Mouse (Mus musculus): ENCODE measurements around the gene Slc10a7. TPM values are rescaled to one million over a fixed set of nuclear protein-coding genes. Genes with fewer than 3 reads are reported as not detected.

Gene Slc10a7
- total and polyA plus RNA-seq, 3 experiments: 13.7 to 27.3 TPM; not detected in 1

DNA sequence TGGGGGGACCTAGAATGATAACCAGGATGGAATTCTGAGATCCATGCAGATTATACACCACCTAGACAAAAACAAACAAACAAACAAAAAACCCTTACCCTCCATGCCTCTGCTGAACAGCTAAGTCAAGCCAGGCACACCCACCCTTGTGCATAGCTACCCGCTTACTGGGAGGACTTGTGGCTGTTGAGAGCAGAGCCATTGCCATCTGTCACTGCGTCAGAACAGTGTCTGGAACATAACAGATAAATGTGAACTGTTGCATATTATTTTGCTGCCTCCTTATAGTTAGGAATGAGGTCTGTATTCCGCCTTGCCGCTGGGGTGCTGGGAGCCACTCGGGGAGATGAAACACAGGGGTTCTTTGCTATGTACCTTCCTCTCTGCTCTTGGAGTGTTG, 212.4 kb downstream of the Slc10a7 start:
- no peak for DNase-seq (ENCODE audit: low read depth, low spot score)
- no peaks in the 10 kb centered on the region for H3K9me3 ChIP-seq (replicated peaks; ENCODE audit: insufficient read depth, low read length)
- H3K27me3 ChIP-seq (ENCODE audit: control insufficient read depth in 1 of 2, insufficient read depth in 2 of 2, low read length in 2 of 2): no peaks in the 10 kb centered on the region
- no peaks in the 10 kb centered on the region for H3K4me1 ChIP-seq (ENCODE audit: control insufficient read depth in 1 of 2, insufficient read depth in 2 of 2, low read length in 2 of 2)
- H3K36me3 ChIP-seq (ENCODE audit: control insufficient read depth in 1 of 2, insufficient read depth in 2 of 2, low read length in 2 of 2): no peaks in the 10 kb centered on the region; a peak in 1 of 4 replicates
- no peak overlapping the region for H3K9ac ChIP-seq (ENCODE audit: control insufficient read depth, low read depth, low read length, poor library complexity, severe bottlenecking)
- no peak overlapping the region for H3K27ac ChIP-seq (ENCODE audit: control insufficient read depth, low read depth, low read length)
- H3K4me3 ChIP-seq (ENCODE audit: control insufficient read depth in 1 of 2, insufficient read depth in 1 of 2, low read depth in 2 of 2, low read length in 2 of 2): no peak overlapping the region
- no peaks in the 10 kb centered on the region for H3K79me2 ChIP-seq (ENCODE audit: control insufficient read depth, insufficient read depth, low read length, poor library complexity)
- no peak for TF ChIP-seq USF1 (IDR thresholded peaks at IDR 0.05; ENCODE audit: low read depth, low read length)
- no peak for TF ChIP-seq ELF1 (IDR thresholded peaks at IDR 0.05; ENCODE audit: low read depth, low read length)
- TF ChIP-seq ZMIZ1 (IDR thresholded peaks at IDR 0.05; ENCODE audit: low read depth, low read length): no peak
- TF ChIP-seq KAT2A (conservative IDR thresholded peaks at IDR 0.05; ENCODE audit: low read depth, low read length): no peak
- no peak for TF ChIP-seq CHD1 (IDR thresholded peaks at IDR 0.05; ENCODE audit: low read depth, low read length)
- no peak for TF ChIP-seq E2F4 (IDR thresholded peaks at IDR 0.05; ENCODE audit: borderline replicate concordance, low read depth, low read length)
- no peak for TF ChIP-seq TCF12 (IDR thresholded peaks at IDR 0.05; ENCODE audit: low read depth, low read length)
- TF ChIP-seq MXI1 (IDR thresholded peaks at IDR 0.05; ENCODE audit: low read depth, low read length): no peak
- no peak for TF ChIP-seq NRF1 (IDR thresholded peaks at IDR 0.05; ENCODE audit: insufficient read depth, low read depth, low read length, poor library complexity, severe bottlenecking)
- TF ChIP-seq MYC (IDR thresholded peaks at IDR 0.05; ENCODE audit: low read depth, low read length): no peak
- no peak for TF ChIP-seq CHD2 (IDR thresholded peaks at IDR 0.05; ENCODE audit: low read length)

DNA sequence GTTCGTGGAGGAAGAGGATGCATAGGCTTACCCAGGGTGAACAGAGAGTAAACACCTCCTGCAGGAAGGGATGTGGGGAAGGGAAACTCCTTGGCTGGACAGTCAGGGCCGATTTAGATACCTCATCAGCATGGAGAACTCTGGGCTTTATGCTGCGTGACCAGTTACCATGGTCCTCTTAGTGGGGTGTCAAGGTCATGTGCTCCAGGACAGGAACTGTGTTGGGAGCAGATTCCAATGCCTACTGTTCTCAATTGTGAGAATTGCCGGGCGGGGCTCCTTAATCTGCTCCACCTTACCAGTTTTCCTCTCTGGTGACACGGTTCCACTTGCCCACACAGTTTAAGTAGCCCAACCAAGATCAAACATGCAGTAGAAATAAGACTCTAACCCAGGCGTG, 213.1 kb downstream of the Slc10a7 start:
- Histone ChIP-seq H3K27me3 (ENCODE audit: control insufficient read depth in 1 of 2, insufficient read depth in 2 of 2, low read length in 2 of 2) (no peaks in the 10 kb centered on the region), H3K9me3 (replicated peaks; ENCODE audit: insufficient read depth, low read length) (no peaks in the 10 kb centered on the region), H3K27ac (ENCODE audit: control insufficient read depth, low read depth, low read length) (no peak overlapping the region), H3K4me1 (ENCODE audit: control insufficient read depth in 1 of 2, insufficient read depth in 2 of 2, low read length in 2 of 2) (no peaks in the 10 kb centered on the region), H3K36me3 (ENCODE audit: control insufficient read depth in 1 of 2, insufficient read depth in 2 of 2, low read length in 2 of 2) (no peaks in the 10 kb centered on the region; a peak in 1 of 4 replicates), H3K9ac (ENCODE audit: control insufficient read depth, low read depth, low read length, poor library complexity, severe bottlenecking) (no peak overlapping the region), H3K4me3 (ENCODE audit: control insufficient read depth in 1 of 2, insufficient read depth in 1 of 2, low read depth in 2 of 2, low read length in 2 of 2) (no peak overlapping the region), H3K79me2 (ENCODE audit: control insufficient read depth, insufficient read depth, low read length, poor library complexity) (no peaks in the 10 kb centered on the region)
- DNase-seq (ENCODE audit: low read depth, low spot score): no peak
- TF ChIP-seq ZKSCAN1 (IDR thresholded peaks at IDR 0.05; ENCODE audit: low read depth, low read length): no peak
- no peak for TF ChIP-seq UBTF (IDR thresholded peaks at IDR 0.05; ENCODE audit: borderline replicate concordance, insufficient read depth, low read depth, low read length)
- TF ChIP-seq USF2 (IDR thresholded peaks at IDR 0.05; ENCODE audit: borderline replicate concordance in 1 of 2, insufficient read depth in 1 of 2, low read depth in 1 of 2, low read length in 2 of 2): no peak
- no peak for TF ChIP-seq RAD21 (IDR thresholded peaks at IDR 0.05; ENCODE audit: low read depth, low read length)
- TF ChIP-seq MYB (IDR thresholded peaks at IDR 0.05; ENCODE audit: low read depth, low read length): no peak
- TF ChIP-seq GATA1 (IDR thresholded peaks at IDR 0.05; ENCODE audit: low read depth, low read length): no peak
- no peak for TF ChIP-seq CHD2 (IDR thresholded peaks at IDR 0.05; ENCODE audit: low read length)
- TF ChIP-seq TBP (IDR thresholded peaks at IDR 0.05; ENCODE audit: low read depth, low read length): no peak
- no peak for TF ChIP-seq ETS1 (IDR thresholded peaks at IDR 0.05; ENCODE audit: low read depth, low read length)
- TF ChIP-seq MEF2A (IDR thresholded peaks at IDR 0.05; ENCODE audit: extremely low read depth, insufficient replicate concordance, low read depth, low read length, poor library complexity, severe bottlenecking): no peak
- TF ChIP-seq SMC3 (IDR thresholded peaks at IDR 0.05; ENCODE audit: low read depth, low read length): no peak
- TF ChIP-seq POLR2AphosphoS2 (IDR thresholded peaks at IDR 0.05; ENCODE audit: low read length): no peak
- no peak for TF ChIP-seq MYC (IDR thresholded peaks at IDR 0.05; ENCODE audit: low read depth, low read length)

Measured in MEL (cell line).